In genomic region chr2:3715424-3715823, GRCm38 (mm10) we compare ENCODE assay signal across 8 mouse cellular contexts.
DNase-seq lines count a peak whose midpoint lies in the region; ATAC-seq lines count a peak whose summit lies in the region.

No protein-coding gene starts in this region.

- H3K27me3 ChIP-seq in lung, embryonic 16.5 days (ENCODE audit: control insufficient read depth, insufficient read depth, low read depth, low read length) = no peaks in the 10 kb centered on the region
- H3K27me3 ChIP-seq in liver, embryonic 13.5 days = peaks cover 9% of the 10 kb centered on the region
- H3K27me3 ChIP-seq in stomach, embryonic 15.5 days (replicated peaks) = no peaks in the 10 kb centered on the region

- no peaks in the 10 kb centered on the region for H3K36me3 ChIP-seq in lung, embryonic 16.5 days (ENCODE audit: control insufficient read depth, insufficient read depth, low read length)
- no peaks in the 10 kb centered on the region for H3K36me3 ChIP-seq in liver, embryonic 13.5 days
- H3K36me3 ChIP-seq in stomach, embryonic 15.5 days = no peaks in the 10 kb centered on the region

- ATAC-seq in CD4-positive, CD25-positive, alpha-beta regulatory T cell, adult 4 months = no peak
- no peak for ATAC-seq in lung, embryonic 16.5 days (ENCODE audit: low read depth)
- ATAC-seq in liver, embryonic 13.5 days (ENCODE audit: low read depth) = no peak
- ATAC-seq in stomach, embryonic 15.5 days (ENCODE audit: insufficient read depth, low FRiP score, low read depth) = no peak

- 37% methylated on average over 3 of the region's 3 CpGs for WGBS in lung, embryonic 16.5 days
- WGBS in liver, embryonic 13.5 days (ENCODE audit: insufficient replicate concordance) = 18% methylated on average over 3 of the region's 3 CpGs
- WGBS in stomach, embryonic 15.5 days = 45% methylated on average over 3 of the region's 3 CpGs

- H3K4me3 ChIP-seq in lung, embryonic 16.5 days (ENCODE audit: low read length) = peak overlapping the region; percentile 18; the same call in 1 of the 2 replicates
- peak overlapping the region; percentile 15; the same call in 1 of the 2 replicates for H3K4me3 ChIP-seq in liver, embryonic 13.5 days (replicated peaks)
- H3K4me3 ChIP-seq in stomach, embryonic 15.5 days (replicated peaks) = peak overlapping the region; percentile 4; the same call in 1 of the 2 replicates

- peaks cover 19% of the 10 kb centered on the region; the same call in 1 of the 2 replicates for H3K4me1 ChIP-seq in lung, embryonic 16.5 days (replicated peaks; ENCODE audit: control insufficient read depth, insufficient read depth, low read length)
- peaks cover 59% of the 10 kb centered on the region for H3K4me1 ChIP-seq in liver, embryonic 13.5 days (replicated peaks)
- H3K4me1 ChIP-seq in stomach, embryonic 15.5 days = peaks cover 9% of the 10 kb centered on the region

- no peak overlapping the region for H3K27ac ChIP-seq in lung, embryonic 16.5 days (ENCODE audit: low read length)
- no peak overlapping the region for H3K27ac ChIP-seq in liver, embryonic 13.5 days
- 0 out of 2 replicates have a peak overlapping the region, but pooled peaks have one; percentile 24 for H3K27ac ChIP-seq in stomach, embryonic 15.5 days

- H3K9me3 ChIP-seq in lung, embryonic 16.5 days (ENCODE audit: control insufficient read depth, low read length) = no peaks in the 10 kb centered on the region
- H3K9me3 ChIP-seq in liver, embryonic 13.5 days (replicated peaks) = no peaks in the 10 kb centered on the region
- H3K9me3 ChIP-seq in stomach, embryonic 15.5 days = no peaks in the 10 kb centered on the region

- peak overlapping the region; percentile 35; the same call in 1 of the 2 replicates for H3K4me2 ChIP-seq in lung, embryonic 16.5 days (ENCODE audit: low read depth, low read length)
- H3K4me2 ChIP-seq in liver, embryonic 13.5 days = peak overlapping the region; percentile 41
- peak overlapping the region; percentile 37 for H3K4me2 ChIP-seq in stomach, embryonic 15.5 days

- DNase-seq in CD4-positive, CD25-positive, alpha-beta regulatory T cell, adult 2 months (ENCODE audit: low read depth, low spot score) = peak; percentile 65
- no peak for DNase-seq in lung, postnatal 25 days (ENCODE audit: low spot score)
- no peak for DNase-seq in liver, embryonic 13.5 days
- DNase-seq in kidney, postnatal 25 days = no peak
- no peak for DNase-seq in kidney, postnatal 4 days

- H3K9ac ChIP-seq in lung, embryonic 16.5 days (ENCODE audit: low read length) = no peak overlapping the region
- no peak overlapping the region for H3K9ac ChIP-seq in liver, embryonic 13.5 days
- H3K9ac ChIP-seq in stomach, embryonic 15.5 days = no peak overlapping the region
